In the genomic region with DNA sequence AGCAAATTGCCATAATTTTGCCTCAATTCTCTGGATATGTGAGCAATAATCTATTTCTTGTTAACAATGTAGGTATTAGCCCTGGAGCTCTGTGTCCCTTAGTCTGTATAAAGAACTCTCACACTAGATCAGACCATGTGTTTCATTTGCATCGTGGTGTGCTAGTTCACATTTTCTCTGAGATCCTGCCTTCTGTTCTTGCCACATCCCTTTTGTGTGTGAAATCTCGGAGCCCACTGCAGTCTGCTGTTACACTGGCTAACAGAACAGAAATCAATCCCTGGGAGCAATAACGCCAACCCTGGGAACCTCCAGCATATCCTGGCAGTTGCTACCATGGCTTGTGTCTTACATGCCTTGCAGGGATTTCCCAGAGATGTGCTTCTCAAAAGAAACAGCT, we compare ENCODE assay signal across 26 mouse cellular contexts.
"Had no signal": no experiment of that assay in that cellular context is flagged by ENCODE, and none has a peak within 500 bp of the region (broad histone marks: within the 10 kb centered on the region; RNA-seq: fewer than 3 reads in every experiment).

No protein-coding gene starts in this region.

- H3K36me3 ChIP-seq: heart, embryonic 13.5 days; heart, embryonic 15.5 days; hindbrain, embryonic 13.5 days; hindbrain, embryonic 15.5 days; kidney, embryonic 15.5 days; limb, embryonic 13.5 days; limb, embryonic 15.5 days; liver, embryonic 12.5 days had no signal

- H3K27ac ChIP-seq: heart, adult 2 months; heart, embryonic 13.5 days; heart, embryonic 15.5 days; hindbrain, embryonic 13.5 days; hindbrain, embryonic 15.5 days; hindbrain, postnatal 0 days; kidney, embryonic 15.5 days; kidney, postnatal 0 days; limb, embryonic 13.5 days; limb, embryonic 15.5 days; liver, embryonic 12.5 days; liver, embryonic 14.5 days had no signal

- ATAC-seq: hindbrain, postnatal 0 days; intestine, embryonic 16.5 days; liver, embryonic 12.5 days had no signal

- H3K4me3 ChIP-seq: heart, adult 2 months; heart, embryonic 13.5 days; heart, embryonic 15.5 days; hindbrain, embryonic 13.5 days; hindbrain, embryonic 15.5 days; kidney, embryonic 15.5 days; limb, embryonic 13.5 days; limb, embryonic 15.5 days; liver, embryonic 12.5 days had no signal

- H3K4me2 ChIP-seq: heart, embryonic 11.5 days; heart, embryonic 13.5 days; heart, embryonic 15.5 days; hindbrain, embryonic 13.5 days; hindbrain, embryonic 15.5 days; kidney, embryonic 15.5 days; limb, embryonic 13.5 days; limb, embryonic 15.5 days; liver, embryonic 12.5 days had no signal

- H3K9me3 ChIP-seq: heart, embryonic 13.5 days; heart, embryonic 15.5 days; hindbrain, embryonic 13.5 days; hindbrain, embryonic 15.5 days; kidney, embryonic 15.5 days; limb, embryonic 13.5 days; limb, embryonic 15.5 days; liver, embryonic 12.5 days had no signal

- H3K4me1 ChIP-seq: heart, embryonic 13.5 days; heart, embryonic 15.5 days; hindbrain, embryonic 13.5 days; hindbrain, embryonic 15.5 days; kidney, embryonic 15.5 days; limb, embryonic 13.5 days; limb, embryonic 15.5 days; liver, embryonic 12.5 days had no signal

- H3K9ac ChIP-seq: heart, embryonic 13.5 days; heart, embryonic 15.5 days; hindbrain, embryonic 13.5 days; hindbrain, embryonic 15.5 days; kidney, embryonic 15.5 days; limb, embryonic 13.5 days; limb, embryonic 15.5 days; liver, embryonic 12.5 days; liver, embryonic 14.5 days had no signal

- DNase-seq: gastrocnemius, postnatal 14 days; gastrocnemius, postnatal 36 days; heart, adult 11 months; heart, adult 2 months; heart, postnatal 14 days; heart, postnatal 36 days; kidney, adult 11 months; kidney, adult 2 months; kidney, adult 9 months; kidney, postnatal 14 days; kidney, postnatal 36 days; layer of hippocampus, adult 9-11 months; layer of hippocampus, postnatal 36 days had no signal

- H3K27me3 ChIP-seq: heart, embryonic 13.5 days; heart, embryonic 15.5 days; hindbrain, embryonic 13.5 days; hindbrain, embryonic 15.5 days; kidney, embryonic 15.5 days; limb, embryonic 13.5 days; limb, embryonic 15.5 days; liver, embryonic 12.5 days had no signal
